Mouse (Mus musculus): ENCODE results near the gene Asap2.
"Not testable (repeated sequence)": the region's sequence is repeated elsewhere in the genome, so short reads cannot be mapped to it uniquely, and the experiment has no call there.

- TF ChIP-seq CTCF, EP300 (IDR thresholded peaks at IDR 0.05; ENCODE audit: low read depth): not testable (repeated sequence)
These were observed 42.9 kb upstream of the Asap2 start for GRCm38 (mm10) chr12:20947051-20947997.
